Mouse (Mus musculus) heart, embryonic 14.5 days (tissue): ENCODE data around the gene Mccc1. TPM values are rescaled to one million over a fixed set of nuclear protein-coding genes. Genes with fewer than 3 reads are reported as not detected.

Experiments
- ATAC-seq: fragments of 200-750 bp; cut with Nextera tagmentation; 2 replicates; pipeline ENCODE4 v1.8.0; 2017; ENCODE audit warnings: low read depth, moderate TSS enrichment; ENCODE audit not compliant: insufficient number of reproducible peaks, insufficient read depth, low FRiP score
- H3K27ac ChIP-seq, 2 experiments: fragments of 200-500 bp in 1 of 2; fragments of 300-500 bp in 1 of 2; sonication (generic) in 1 of 2; replicated peaks in 1 of 2; 2 replicates each; pipeline ENCODE4 v1.5.1; 2012 to 2014; ENCODE audit warnings: low read depth in 2 of 2, low read length in 2 of 2, control low read depth in 1 of 2, mild to moderate bottlenecking in 1 of 2, mixed read lengths in 1 of 2; ENCODE audit not compliant: control insufficient read depth in 1 of 2, insufficient read depth in 1 of 2
- H3K27me3 ChIP-seq: fragments of 300-500 bp; sonication (generic); 2 replicates; pipeline ENCODE4 v1.6.1; 2014; ENCODE audit warnings: mild to moderate bottlenecking, low read length, control low read depth; ENCODE audit not compliant: control insufficient read depth, insufficient read depth
- H3K36me3 ChIP-seq: fragments of 300-500 bp; sonication (generic); 2 replicates; pipeline ENCODE4 v1.6.1; 2014; ENCODE audit warnings: mild to moderate bottlenecking, control low read depth, low read length, mixed read lengths; ENCODE audit not compliant: control insufficient read depth, insufficient read depth
- H3K4me1 ChIP-seq, 2 experiments: fragments of 200-500 bp in 1 of 2; fragments of 300-500 bp in 1 of 2; sonication (generic) in 1 of 2; 2 replicates each; pipeline ENCODE4 v1.6.1; 2012 to 2014; ENCODE audit warnings: low read length in 2 of 2, control low read depth in 1 of 2, mixed read lengths in 1 of 2; ENCODE audit not compliant: control insufficient read depth in 2 of 2, insufficient read depth in 2 of 2
- H3K4me2 ChIP-seq: fragments of 300-500 bp; sonication (generic); 2 replicates; pipeline ENCODE4 v1.6.1; 2014; ENCODE audit warnings: mild to moderate bottlenecking, low read length
- H3K4me3 ChIP-seq, 2 experiments: fragments of 200-500 bp in 1 of 2; fragments of 300-500 bp in 1 of 2; sonication (generic) in 1 of 2; 2 replicates each; pipeline ENCODE4 v1.5.1; 2012 to 2014; ENCODE audit warnings: low read length in 2 of 2, mild to moderate bottlenecking in 2 of 2, control low read depth in 1 of 2, low read depth in 1 of 2, moderate library complexity in 1 of 2; ENCODE audit not compliant: control insufficient read depth in 1 of 2, insufficient read depth in 1 of 2
- H3K9ac ChIP-seq: fragments of 300-500 bp; sonication (generic); 2 replicates; pipeline ENCODE4 v1.6.1; 2014; ENCODE audit warnings: mild to moderate bottlenecking, low read length
- H3K9me3 ChIP-seq: fragments of 300-500 bp; sonication (generic); 2 replicates; pipeline ENCODE4 v1.6.1; 2016; ENCODE audit warnings: low read length, control low read depth; ENCODE audit not compliant: control insufficient read depth
- WGBS: fragments of 180-500 bp; shearing (Covaris S2); extraction: QIAGEN DNeasy Blood & Tissue Kit; methylation state at CpG from one replicate; pipeline ENCODE4 v1.1.7; 2014; 5-methylcytosine and 5-hydroxymethylcytosine counted together
- polyA plus RNA-seq: library from polyadenylated mRNA; unstranded; fragments of >200 nt; fragmentation: Nextera tagmentation; extraction: Ambion mirVana; gene quantifications from 2 replicates; pipeline ENCODE4 v1.2.1, GENCODE M21; 2014

Mccc1 gene
- polyA plus RNA-seq, 1 experiment from 2014 or later = 58.9 TPM

DNA sequence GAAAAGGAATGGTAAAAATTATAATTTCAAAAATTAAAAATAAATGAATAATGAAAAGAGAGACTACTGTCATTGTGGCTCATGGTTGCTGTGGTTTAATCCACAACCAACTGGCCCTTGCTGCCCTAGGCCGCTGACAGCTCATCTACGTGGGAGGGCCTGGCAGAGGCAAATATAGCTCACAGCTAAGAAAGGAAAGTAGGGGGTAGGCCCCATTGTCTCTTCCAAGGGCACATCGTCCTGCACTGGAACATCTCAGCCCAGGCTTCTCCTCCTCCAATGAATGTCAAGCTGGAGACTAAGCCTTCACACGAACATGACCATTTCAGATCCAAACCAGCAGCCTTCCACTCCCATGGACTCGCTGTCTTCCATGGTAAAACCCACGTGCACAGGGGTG lies 14.2 kb downstream of the Mccc1 start:
- H3K9me3 ChIP-seq = no peaks in the 10 kb centered on the region
- H3K4me2 ChIP-seq = no peak overlapping the region
- ATAC-seq = no peak
- H3K27ac ChIP-seq = 0 out of 4 replicates have a peak overlapping the region, but pooled peaks of 1 of the 2 experiments have one; percentile 33
- H3K4me1 ChIP-seq = peaks cover 3 to 8% of the 10 kb centered on the region in 2 experiments; a peak in 2 of 4 replicates
- no peak overlapping the region for H3K9ac ChIP-seq
- H3K27me3 ChIP-seq = no peaks in the 10 kb centered on the region
- H3K36me3 ChIP-seq = peaks cover 82% of the 10 kb centered on the region
- H3K4me3 ChIP-seq = no peak overlapping the region
- 52% methylated on average over 6 of the region's 6 CpGs for WGBS

DNA sequence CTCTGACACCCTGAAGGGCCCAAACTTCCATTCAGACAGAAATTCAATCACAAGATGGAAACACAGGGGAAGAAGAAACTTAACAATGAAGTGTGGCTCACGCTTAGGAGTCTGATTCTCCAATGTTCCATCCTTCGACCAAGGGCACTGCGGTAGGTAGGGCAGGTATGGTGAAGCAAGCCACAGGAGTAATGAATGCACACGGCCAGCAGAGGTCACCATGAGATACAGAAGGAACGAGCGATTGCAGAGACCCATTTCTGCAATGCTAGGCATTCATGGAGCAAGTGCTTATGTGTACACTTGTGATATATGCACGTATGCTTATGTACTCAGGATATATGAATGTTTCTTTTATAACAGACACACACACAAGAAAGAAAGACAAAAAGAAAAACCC lies 26.9 kb downstream of the Mccc1 start:
- 68% methylated on average over 7 of the region's 7 CpGs for WGBS
- ATAC-seq = no peak

DNA sequence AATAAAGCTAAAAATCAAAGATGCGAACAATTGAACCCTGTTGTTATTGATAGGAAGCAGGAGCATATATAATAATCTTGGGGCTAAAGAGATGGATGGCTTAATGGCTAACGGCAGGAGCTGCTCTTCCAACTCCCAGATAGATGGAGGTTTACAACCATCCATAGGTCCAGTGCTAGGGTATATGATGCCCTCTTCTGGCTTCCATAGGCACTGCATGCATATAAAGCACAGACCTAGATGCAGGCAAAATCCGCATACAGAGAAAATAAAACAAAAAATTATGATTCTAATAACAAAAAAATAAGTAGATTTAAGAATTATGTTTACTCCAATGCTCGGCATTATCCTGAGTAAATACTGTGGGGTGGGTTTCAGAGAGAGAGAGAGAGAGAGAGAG lies 27.5 kb downstream of the Mccc1 start:
- Histone ChIP-seq H3K27me3 (no peaks in the 10 kb centered on the region), H3K9me3 (no peaks in the 10 kb centered on the region), H3K4me2 (no peak overlapping the region), H3K36me3 (peaks cover 83% of the 10 kb centered on the region), H3K27ac (no peak overlapping the region), H3K4me1 (0 out of 4 replicates have a peak, but pooled peaks cover 0 to 3% of the 10 kb centered on the region in 2 experiments), H3K4me3 (no peak overlapping the region), H3K9ac (no peak overlapping the region)
- 77% methylated on average over 4 of the region's 4 CpGs for WGBS
- no peak for ATAC-seq

More for the DNA sequence above, 26.9 kb downstream of the Mccc1 start:
- H3K4me3 ChIP-seq = no peak overlapping the region
- 0 out of 4 replicates have a peak, but pooled peaks cover 0 to 3% of the 10 kb centered on the region in 2 experiments for H3K4me1 ChIP-seq
- H3K27ac ChIP-seq = no peak overlapping the region
- no peak overlapping the region for H3K4me2 ChIP-seq
- no peak overlapping the region for H3K9ac ChIP-seq
- H3K27me3 ChIP-seq = no peaks in the 10 kb centered on the region
- peaks cover 79% of the 10 kb centered on the region for H3K36me3 ChIP-seq
- H3K9me3 ChIP-seq = no peaks in the 10 kb centered on the region

DNA sequence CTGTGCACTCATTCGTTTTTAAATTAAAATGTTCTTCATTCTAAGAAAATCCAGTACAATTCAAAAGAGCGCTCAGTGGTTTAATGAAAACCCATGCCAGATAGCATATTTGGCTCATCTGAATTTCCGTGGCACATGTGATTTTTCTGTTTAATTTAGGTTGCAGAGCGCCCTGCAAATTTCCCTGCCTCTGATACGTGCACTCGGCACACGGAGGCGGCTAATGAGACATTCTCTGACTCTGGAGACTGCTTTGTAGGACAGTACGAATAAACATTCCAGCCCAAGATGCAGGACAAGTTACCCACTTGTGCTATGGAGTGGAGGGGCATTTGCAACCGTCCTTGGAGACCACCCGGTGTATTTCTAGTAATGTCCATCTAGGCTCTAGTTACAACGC lies 29.3 kb downstream of the Mccc1 start:
- no peak overlapping the region for H3K4me2 ChIP-seq
- 91% methylated on average over 12 of the region's 12 CpGs for WGBS

DNA sequence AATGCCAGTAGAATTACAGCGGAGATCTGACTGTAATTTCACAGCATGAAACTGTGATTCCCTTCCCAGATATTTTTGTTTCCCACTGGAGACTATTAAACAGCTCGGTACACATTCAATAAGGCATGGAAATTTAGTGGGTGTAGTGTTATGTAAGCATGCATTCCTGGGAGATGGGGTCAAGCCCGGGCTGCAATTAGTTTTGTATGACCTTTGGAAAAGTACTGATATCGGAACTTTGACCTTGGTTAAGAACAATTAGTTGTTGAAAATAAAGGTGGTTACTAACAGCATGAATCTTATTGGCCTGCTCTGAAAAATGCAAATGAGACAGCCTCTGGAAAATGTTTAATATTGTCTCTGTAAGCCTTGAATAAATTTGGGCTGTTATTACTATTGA lies 30.0 kb downstream of the Mccc1 start:
- Histone ChIP-seq H3K4me2 (no peak overlapping the region), H3K9me3 (no peaks in the 10 kb centered on the region), H3K36me3 (peaks cover 77% of the 10 kb centered on the region), H3K4me1 (0 out of 4 replicates have a peak, but pooled peaks cover 0 to 3% of the 10 kb centered on the region in 2 experiments), H3K9ac (no peak overlapping the region), H3K27ac (no peak overlapping the region), H3K27me3 (no peaks in the 10 kb centered on the region), H3K4me3 (no peak overlapping the region)
- no peak for ATAC-seq
- WGBS = 87% methylated on average over 4 of the region's 4 CpGs

More for the DNA sequence above, 29.3 kb downstream of the Mccc1 start:
- Histone ChIP-seq H3K36me3 (peaks cover 84% of the 10 kb centered on the region), H3K9me3 (no peaks in the 10 kb centered on the region), H3K27ac (no peak overlapping the region), H3K4me1 (0 out of 4 replicates have a peak, but pooled peaks cover 0 to 3% of the 10 kb centered on the region in 2 experiments), H3K27me3 (no peaks in the 10 kb centered on the region), H3K9ac (no peak overlapping the region), H3K4me3 (no peak overlapping the region)
- ATAC-seq = no peak

DNA sequence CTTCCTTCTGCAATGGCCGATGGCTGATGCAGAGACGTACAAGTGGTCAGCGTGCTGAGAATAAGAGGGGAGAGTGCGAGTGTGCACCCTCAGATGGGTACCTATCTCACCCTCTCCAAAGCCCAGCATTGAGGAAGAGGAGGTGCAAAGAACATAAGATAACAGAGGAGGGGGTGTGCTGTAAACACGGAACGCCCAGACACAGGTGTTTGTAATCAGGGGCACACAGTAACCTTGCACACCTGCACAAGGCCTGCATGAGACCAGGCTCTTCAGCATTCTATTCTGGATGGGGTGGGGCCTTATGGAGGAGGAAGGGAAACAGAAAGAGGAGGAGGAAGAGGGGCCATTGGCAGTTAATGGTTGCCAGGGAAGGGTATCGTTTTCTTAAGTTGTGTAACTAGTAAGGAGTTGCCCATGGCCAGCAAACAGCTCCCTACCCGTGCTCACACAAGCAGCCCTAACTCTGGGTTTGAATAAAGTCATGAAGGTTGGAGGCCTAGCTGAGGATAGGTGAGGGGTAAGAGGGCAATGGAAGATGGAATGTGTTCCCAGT lies 33.0 kb downstream of the Mccc1 start:
- Histone ChIP-seq H3K4me1 (0 out of 4 replicates have a peak, but pooled peaks cover 0 to 1% of the 10 kb centered on the region in 2 experiments), H3K36me3 (peaks cover 77% of the 10 kb centered on the region), H3K27ac (no peak overlapping the region), H3K27me3 (no peaks in the 10 kb centered on the region), H3K9me3 (no peaks in the 10 kb centered on the region), H3K9ac (no peak overlapping the region), H3K4me2 (no peak overlapping the region), H3K4me3 (no peak overlapping the region)
- no peak for ATAC-seq
- 94% methylated on average over 8 of the region's 8 CpGs for WGBS

DNA sequence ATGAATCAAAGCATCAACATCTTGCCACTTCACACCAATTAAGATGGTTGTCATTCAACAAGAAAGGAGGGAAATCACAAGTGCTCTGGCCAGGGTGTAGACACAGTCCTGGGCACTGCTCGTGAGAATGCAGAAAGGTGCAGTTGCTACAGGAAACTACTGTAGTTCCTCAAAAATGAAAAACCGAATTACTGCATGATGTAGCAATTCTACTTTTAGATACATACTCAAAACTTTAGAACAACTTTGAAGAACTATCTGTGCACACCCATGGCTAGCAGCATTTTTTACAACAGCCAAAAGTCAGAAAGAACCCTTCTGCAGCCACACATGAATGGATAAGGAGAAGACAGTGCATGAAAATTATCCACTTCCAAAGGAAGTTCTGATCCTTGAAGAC lies 34.0 kb downstream of the Mccc1 start:
- WGBS = 80% methylated on average over 2 of the region's 2 CpGs
- Histone ChIP-seq H3K27ac (no peak overlapping the region), H3K4me3 (no peak overlapping the region), H3K4me1 (no peaks in the 10 kb centered on the region), H3K9ac (no peak overlapping the region), H3K4me2 (no peak overlapping the region), H3K36me3 (peaks cover 76% of the 10 kb centered on the region), H3K9me3 (no peaks in the 10 kb centered on the region), H3K27me3 (no peaks in the 10 kb centered on the region)
- no peak for ATAC-seq

DNA sequence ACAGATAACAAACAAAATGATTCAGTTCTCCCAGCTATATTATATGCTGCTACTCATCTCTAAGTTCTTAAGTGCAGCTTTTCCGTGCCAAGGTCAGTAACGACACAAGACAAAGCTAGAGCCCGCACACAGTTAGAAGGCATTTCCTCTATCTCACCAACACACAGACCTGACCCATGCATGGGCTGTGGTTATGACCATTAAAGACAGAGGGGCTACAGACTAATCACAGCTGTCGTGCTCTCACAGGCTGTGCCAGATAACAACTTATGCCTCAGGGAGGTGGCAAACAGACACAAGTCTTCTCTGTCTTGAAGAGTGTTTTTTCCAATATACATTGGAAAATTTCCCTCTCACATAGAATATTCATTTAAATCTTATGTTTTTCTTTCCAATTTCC lies 35.5 kb downstream of the Mccc1 start:
- no peaks in the 10 kb centered on the region for H3K9me3 ChIP-seq
- WGBS = 67% methylated on average over 4 of the region's 4 CpGs
- no peak overlapping the region for H3K4me2 ChIP-seq
- H3K27me3 ChIP-seq = no peaks in the 10 kb centered on the region
- H3K9ac ChIP-seq = no peak overlapping the region
- no peak for ATAC-seq
- peaks cover 75% of the 10 kb centered on the region for H3K36me3 ChIP-seq
- no peak overlapping the region for H3K27ac ChIP-seq
- H3K4me1 ChIP-seq = no peaks in the 10 kb centered on the region
- no peak overlapping the region for H3K4me3 ChIP-seq
